Mouse (Mus musculus): ENCODE measurements around the gene Aifm3.
A peak's percentile ranks its signal among the peaks of the same experiment; 100 is the strongest.

Aifm3 gene

DNA sequence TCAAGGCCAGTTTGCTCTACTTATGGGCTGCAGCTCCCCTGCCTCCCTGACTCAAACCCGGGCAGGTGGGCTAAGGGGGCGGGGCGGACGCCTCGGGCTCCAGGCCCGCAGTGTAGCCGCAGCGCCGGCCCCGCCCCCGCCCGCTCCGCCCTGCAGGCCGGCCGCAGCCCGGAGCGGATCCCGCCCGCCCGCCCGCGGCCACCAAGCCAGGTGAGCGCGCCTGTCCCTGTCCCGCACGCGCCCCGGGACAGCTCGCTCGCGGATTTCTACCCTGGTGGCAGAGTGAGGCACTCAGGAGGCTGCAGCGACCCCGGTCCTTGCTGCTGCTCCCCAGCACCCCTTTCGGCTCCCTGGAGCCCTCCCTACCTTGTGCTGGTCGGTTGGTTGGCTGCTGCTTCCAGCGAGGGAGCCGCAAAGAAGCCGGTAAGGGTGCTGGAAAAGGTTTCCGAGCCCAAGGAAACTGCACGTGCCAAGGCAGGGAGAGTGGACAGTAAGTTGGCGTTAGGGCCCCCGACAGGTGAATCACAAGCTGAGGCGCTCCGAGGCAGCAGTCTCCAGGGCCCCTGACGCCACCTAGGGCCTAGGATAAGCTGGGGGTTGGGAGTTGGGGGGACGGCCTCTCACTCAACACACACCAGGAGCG lies at the start of gene Aifm3:
Aifm3 (plus strand) TSS at position 143 of the 643 bp plus-strand sequence.
- DNase-seq (ENCODE audit: low spot score in 2 of 2) = peak in 1 of 2 experiments; percentile 36

DNA sequence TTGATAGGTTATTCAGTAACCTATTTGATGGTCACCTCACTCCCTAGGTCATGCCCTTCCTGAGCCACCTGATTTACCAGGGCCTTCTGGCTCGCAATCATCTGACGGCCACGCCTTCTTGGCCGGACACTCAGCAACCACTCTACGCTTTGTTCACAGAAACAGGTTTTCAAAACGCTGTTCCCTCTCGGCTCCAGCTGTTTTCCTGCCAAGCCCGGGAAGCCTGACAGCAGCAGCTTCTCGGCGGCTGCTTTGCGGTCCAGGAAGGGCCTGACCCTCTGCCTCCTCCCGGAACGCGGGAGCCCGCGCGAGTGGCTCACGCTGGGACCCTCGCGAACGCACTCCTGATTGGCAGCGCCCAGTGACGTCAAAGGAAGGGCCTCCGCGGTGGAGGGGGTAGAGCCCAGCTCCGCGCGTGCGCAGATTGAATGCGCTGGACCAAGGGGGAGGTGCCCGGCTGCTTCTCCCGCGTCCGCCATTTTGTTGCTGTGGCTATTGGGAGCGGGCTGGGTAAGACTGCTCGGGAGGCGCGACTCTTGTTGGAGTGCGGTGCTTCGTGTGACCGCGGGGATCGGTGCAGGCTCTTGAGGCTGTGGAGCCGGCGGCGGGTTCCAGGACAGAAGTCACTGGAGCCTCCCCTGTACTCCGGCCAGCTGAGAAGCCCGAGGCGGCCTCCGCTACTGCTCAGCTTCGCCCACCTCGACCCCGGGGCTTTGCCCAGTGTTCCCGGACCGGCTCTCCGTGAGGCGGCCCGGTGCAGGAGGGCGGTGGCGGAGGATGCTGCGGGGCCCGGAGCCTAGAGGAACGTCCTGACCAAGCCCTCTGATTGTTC lies 37.7 kb upstream of the Aifm3 start, which contains the start of gene Crkl:
Crkl (plus strand) TSS at position 447 of the 832 bp plus-strand sequence.
- DNase-seq (ENCODE audit: low spot score in 2 of 2) = peak; percentile 97

DNA sequence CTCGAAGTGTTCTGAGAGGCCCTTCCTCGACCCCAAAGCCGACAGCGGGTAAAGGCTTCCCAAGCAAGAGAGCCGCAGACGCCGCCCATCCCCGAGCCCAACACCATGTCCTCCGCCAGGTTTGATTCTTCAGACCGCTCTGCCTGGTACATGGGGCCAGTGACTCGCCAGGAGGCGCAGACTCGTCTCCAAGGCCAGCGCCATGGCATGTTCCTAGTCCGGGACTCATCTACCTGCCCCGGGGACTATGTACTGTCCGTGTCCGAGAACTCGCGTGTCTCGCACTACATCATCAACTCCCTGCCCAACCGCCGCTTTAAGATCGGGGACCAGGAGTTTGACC lies 37.1 kb upstream of the Aifm3 start:
- peak; percentile 41 to 50 for DNase-seq (ENCODE audit: low spot score in 2 of 2)

DNA sequence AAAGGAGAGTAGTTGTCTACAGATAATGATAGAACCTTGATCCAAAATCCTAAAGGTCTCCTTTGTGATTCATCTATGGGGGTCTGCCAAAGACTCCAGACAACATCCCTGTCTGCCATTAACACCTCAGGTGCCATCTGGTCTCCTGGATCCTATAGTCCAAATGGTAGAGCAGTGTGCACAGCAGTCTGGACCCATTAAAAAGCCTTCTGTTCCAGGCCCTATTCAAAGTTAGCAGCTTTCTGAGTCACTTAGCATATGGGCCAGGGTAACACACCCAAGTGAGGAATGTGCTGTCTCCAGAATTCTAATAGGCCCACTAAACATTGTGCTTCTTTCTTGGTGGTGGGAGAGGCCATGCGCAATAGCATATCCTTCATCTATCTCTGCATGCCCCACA lies 32.5 kb upstream of the Aifm3 start:
- no peak for DNase-seq (ENCODE audit: low spot score in 2 of 2)

DNA sequence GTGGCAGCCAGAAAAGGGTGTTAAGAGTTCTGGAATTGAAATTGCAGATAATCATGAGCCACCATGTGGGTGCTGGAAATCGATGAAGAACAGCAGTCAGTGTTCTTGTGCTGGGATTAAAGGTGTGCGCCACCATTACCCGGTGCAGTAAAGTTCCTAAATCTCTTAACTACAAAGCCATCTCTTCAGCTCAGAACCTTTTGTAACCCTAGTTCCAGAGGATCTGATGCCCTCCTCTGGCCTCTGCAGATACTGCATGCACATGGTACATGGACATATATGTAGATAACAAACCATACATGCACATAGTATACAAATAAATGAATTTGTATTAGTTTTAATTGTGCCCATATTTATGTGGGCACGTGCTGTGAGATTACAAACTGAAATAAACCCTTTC lies 29.2 kb upstream of the Aifm3 start:
- DNase-seq (ENCODE audit: low spot score in 2 of 2) = no peak

DNA sequence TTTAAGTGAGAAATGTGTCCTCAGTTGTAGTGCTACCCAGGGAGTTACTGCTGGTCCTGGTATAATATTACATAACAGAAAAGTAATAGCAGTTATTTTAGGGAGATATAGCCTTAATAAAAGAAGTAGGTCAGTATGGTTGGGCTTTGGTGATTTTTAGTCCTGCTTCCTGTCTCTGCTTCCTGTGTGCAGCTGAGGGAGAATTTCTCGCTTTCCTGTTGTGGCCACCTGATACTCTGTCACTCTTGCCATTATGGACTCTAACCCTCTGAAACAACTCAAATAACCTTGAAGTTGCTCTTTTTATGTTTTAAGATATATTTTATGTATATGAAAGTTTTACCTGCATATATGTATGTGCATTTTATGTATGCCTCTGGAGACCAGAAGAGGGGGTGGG lies 27.8 kb upstream of the Aifm3 start:
- no peak for DNase-seq (ENCODE audit: low spot score in 2 of 2)

DNA sequence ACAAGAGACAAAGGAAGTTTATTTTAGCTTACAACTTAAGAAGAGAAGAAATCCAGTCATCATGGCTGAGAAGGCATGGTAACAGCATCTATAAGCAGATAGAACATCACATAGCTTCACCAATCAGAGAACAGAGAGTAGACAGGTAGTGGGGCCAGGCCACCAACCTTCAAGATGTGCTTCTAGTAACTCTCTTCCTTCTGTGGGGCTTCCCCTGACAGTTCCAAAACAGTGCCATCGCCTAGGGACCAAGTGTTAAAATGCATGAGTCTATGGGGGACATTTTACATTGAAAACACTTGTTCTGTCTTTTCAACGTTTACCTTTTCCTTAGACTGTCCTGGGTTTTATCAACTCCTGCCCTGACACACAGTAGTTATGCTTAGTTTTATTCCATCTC lies 26.2 kb upstream of the Aifm3 start:
- no peak for DNase-seq (ENCODE audit: low spot score in 2 of 2)

DNA sequence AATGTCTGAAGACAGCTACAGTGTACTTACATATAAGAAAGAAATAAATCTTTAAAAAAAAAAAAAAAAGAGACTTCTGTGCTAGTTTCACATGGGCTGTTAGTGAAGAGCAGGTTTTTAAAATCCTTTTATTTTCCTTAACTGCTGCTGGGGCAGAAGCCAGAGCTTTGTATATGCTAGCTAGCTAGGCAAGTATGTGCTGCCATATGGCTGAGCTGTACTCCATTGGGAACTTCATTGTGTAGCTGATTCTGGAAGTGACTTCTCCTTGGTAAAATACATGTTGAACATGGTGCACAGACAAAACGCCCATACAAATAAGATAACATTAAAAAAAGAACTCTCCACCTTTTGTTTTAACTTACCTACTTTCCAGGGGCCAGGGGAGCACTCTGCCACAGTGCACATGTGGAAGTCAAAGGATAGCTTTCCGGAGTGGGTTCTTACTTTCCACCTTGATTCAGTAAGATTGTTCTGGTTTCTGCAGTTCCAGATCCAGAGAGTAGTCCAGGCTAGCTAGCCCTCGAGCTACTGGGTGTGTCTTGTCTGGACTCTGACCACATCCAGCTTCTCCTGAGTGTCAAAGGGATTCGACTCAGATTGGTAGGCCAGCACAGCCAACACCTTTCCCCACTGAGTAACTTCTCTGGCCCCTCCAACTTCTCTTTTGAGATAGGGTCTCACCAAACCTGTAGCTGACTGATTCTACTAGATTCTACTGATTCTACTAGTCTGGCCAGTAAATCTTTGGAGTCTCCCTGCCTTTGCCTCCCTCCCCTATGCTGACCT lies 22.3 kb upstream of the Aifm3 start:
- no peak for DNase-seq (ENCODE audit: low spot score in 2 of 2)

DNA sequence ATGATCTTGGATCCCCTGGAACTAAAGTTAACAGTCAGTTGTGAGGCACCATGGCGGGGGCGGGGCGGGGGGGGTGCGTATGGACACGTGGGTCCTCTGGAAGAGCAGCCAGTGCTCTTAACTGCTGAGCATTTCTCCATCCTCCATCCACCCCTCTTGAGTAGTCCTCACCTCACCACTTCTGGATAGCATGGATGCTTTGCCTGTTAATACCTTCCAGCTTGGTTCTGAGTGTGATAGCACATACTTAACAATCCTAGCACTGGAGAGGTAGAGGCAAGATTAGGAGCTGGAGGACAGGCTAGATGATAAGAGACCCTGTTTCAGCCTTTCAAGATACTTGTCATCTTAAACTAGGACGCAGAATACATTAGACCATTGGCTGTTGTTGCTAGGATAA lies 16.9 kb upstream of the Aifm3 start:
- no peak for DNase-seq (ENCODE audit: low spot score in 2 of 2)

DNA sequence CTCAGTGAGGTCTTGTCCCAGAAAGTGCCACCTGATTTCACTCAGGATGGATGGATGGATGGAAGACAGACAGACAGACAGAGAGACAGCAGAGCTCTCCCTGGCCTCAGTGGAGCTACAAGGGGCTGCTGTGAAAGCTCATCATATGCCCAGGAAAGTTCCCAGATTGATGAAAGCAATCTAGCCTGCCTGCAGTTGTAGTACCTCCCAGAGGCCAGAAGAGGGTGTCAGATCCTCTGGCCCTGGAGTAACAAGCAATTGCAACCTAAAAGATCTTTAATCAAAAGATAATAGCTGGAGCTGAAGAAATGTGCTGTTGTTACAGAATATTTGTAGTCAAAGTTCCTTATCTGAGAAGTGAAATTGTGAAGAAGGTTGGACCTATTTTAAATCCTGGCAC lies 15.3 kb upstream of the Aifm3 start:
- DNase-seq (ENCODE audit: low spot score in 2 of 2) = no peak

DNA sequence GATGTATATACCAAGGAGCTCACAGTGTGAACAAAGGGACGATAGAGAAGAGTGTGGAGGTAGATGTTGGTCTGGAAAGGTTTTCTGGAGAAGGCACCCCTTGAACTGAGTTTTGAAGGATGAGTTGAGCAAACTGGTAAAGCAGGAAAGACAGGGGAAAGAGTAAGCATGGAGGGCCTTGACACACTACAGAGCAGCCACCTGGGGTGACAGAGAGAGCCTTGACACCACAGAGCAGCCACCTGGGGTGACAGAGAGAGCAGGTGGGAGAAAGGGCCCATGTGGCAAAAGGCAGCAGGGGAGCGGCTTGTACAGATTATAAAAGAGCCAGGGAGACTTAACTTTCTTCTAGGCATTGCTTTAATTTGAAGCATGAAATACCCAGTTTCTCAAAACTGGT lies 14.7 kb upstream of the Aifm3 start:
- no peak for DNase-seq (ENCODE audit: low spot score in 2 of 2)

DNA sequence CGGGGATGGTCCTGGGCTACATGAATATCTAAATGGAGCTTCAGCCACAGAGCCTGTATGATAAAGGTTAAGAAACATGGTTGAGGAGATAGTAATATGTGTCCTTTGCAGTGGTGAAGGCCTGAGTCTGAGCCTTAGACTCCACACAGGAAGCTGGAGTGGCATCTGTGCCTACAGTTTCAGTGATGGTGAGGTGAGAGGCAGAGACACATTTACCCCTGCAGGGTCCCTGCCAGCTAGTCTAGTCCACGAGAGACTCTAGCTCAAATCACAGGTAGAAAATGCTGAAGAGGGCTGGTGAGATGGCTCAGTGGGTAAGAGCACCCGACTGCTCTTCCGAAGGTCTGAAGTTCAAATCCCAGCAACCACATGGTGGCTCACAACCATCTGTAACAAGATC lies 14.1 kb upstream of the Aifm3 start:
- no peak for DNase-seq (ENCODE audit: low spot score in 2 of 2)

DNA sequence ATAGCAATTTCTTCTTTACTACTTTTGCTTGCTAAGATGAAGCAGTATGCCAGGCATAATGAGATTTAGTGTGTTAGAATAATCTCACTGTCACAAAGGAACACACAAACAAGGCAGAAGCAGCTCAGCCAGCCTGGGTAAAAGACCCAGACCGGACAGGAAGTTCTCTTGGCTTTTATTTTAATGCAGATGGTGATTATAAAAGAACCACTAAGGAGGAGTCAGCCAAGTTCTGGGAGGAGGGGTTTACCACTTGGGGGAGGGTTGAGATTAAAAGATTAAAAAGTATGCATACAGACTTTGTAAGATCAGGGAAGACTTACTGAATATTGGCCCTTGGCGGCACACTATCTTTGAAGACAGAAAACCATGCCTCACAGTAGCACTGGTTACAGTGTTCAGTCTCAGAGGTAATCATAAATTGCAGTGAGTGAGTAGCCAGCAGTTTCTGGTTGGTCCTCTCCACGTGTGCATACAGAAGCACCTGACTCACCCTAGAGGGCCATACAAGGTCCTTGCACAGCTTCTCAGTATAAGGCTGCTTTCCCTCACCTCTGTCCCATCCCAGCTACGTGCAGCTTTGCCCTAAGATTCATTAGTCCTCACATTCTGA lies 11.0 kb upstream of the Aifm3 start:
- DNase-seq (ENCODE audit: low spot score in 2 of 2) = no peak

DNA sequence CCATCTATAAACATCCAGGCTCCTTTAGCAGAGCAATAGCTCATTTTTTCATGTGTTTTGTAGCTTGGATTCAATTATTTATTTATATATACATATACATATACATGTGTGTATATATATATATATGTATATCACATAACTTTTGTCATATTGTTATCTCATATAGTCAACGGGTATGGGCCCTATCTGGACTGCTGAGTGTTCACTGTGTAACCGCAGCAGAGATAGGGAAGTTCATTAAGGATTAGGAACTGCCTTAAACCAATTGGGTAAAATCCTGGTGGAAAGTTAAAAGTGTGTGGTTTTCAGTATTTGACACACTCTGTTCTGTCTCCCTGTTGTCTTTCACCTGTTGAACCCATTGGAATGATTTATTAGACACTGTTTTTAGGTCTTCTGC lies 7.9 kb upstream of the Aifm3 start:
- no peak for DNase-seq (ENCODE audit: low spot score in 2 of 2)

DNA sequence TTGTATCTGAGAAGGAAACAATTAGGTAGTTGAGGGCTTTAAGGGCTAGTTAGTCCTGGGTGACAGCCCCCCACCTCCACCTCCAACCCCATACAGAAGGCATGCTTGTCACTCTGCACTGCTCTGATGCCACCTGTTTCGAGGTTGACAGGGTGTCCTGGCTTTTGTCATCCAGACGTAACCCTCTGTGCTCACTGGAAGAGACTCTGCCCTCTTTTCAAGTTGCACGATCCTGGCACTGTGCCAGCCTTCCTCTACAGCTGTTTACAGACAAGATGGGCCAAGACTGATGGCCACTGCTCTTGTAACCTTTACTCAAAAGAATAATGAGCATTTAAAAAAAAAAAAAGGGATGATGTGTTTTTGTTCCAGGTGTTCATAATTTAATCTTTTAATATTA lies 2.9 kb upstream of the Aifm3 start:
- no peak for DNase-seq (ENCODE audit: low spot score in 2 of 2)

DNA sequence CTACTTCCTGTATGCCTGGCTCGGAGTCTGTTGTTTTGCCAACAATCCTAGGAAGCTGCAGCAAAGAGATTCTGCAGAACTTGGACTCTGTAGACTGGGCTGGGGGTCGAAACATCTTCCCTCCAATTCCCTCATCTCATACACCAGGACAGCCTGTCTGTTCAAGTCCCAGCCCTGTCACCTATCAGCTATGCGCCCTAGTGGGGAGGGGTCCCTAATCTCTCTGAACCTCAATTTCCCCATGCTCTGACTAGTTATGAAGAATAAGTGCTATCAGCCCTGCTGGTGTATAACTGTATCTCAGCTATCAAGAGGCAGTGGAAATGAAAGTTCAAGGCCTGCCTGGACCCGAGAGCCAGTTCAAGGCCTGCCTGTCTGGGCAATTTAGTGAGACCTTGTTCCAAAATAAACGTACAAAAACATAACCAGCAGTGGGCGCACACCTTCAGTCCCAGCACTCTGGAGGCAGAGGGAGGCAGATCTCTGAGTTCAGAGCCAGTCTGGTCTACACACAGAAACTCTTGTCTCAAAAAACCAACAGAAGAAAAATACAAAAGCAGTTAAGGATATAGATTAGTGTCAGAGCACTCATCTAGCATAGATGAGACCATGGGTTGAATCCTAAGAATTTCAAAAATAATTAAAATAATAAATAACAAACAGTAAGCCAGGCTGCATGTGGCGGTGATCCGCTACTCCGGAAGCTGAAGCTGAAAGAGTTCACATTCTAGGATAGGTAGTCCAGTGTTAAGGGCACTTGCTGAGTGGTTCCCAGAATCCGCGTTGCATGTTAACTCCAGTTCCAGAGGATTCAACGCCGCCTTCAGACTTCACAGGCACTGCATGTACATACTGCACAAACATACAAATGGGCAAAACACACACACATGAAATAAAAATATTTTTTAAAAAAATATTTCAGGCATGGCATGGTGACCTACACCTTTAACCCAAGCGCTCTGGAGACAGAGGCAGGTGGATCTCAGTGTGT lies 638 bp upstream of the Aifm3 start:
- no peak for DNase-seq (ENCODE audit: low spot score in 2 of 2)

DNA sequence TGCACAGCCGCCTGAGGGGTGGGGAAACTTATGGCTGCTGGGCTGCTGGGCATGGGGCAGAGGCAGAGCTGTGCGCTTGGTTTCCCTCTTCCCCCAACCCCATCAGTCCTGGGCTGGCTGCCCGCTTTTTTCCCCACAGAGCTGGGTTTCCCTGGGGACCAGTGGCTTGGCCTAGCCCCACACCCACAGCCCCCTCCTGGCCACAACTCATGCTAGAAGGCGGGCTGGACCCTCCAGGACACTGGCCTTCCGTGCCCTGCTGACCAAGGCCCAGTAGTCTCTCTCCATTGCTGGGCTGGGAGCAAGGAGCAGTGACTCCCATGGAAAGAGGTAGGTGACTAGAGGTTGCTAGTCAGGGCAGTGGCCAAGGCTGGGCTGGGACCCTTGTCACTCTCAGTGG lies 1.7 kb downstream of the Aifm3 start:
- no peak for DNase-seq (ENCODE audit: low spot score in 2 of 2)

DNA sequence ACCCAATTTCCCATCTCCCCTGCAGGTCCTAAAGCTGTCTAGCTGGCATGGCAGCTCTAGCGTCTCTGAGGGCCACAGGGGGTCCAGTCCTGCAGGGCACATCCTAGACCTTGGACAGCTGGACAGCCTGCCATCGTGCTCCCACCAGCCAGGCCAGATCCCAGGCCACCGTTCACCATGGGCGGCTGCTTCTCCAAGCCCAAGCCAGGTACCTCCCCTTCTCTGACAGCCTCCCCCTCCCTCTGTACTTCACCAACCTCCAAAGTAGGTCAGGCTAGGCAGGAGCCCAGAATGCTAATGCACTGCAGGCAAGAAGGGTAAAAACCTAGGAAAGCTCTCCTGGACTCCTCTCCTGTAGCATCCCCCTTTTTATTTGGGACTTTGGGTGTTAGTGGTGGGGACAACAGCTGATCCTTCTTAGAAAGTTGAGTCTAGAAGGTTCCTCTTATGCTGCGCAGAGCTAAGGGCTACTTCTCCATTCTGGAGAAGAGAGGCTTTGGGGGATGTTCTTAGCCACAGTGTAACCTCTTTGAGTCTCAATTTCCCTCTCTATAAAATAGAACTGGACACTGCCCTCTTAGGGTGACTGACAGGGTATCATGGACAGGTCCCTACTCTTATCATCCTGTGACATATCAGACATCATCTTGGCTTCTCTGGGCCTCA lies 2.6 kb downstream of the Aifm3 start:
- peak; percentile 48 to 51 for DNase-seq (ENCODE audit: low spot score in 2 of 2)

DNA sequence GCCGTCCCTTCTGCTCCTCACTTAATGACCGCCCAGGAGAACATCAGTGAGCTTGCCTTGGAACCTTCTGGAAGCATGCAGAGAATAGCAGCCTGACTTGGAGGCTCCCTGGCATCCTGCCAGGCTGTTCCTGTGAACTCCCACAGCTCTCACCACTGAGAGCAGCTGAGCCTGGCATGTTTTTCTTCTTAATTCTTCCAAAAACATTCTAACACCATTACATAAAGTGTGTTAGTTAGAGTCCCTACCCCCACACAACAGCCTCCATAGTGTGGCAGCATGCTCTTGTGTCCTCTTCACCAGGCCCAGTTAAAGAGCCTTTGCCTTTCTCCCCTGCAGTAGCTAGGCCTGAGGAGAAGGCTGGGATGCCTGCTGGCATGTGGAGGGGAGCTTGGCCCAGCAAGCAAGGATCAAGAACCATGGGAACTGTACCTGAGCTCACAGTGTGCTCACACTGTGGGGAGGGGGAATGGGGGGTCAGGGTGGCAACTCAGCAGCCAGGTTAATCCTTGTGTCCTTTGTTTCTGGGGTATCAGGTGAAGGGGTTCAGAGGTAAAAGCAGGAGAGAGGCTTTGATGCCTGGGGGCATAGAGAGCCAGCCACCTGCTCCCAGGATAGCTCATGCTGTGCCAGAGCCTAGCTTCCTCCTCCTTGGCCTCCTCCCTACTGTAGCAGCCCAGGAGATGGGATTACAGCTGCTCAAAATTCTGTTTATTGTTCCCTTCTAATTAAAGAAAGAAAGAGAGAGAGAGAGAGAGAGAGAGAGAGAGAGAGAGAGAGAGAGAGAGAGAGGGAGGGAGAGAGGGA lies 7.3 kb downstream of the Aifm3 start:
- peak; percentile 84 to 95 for DNase-seq (ENCODE audit: low spot score in 2 of 2)
